Mouse (Mus musculus) spleen, adult 10 weeks (tissue): ENCODE data around the gene Gabpb2. TPM values are rescaled to one million over a fixed set of nuclear protein-coding genes. Genes with fewer than 3 reads are reported as not detected.

Experiments used
- polyA plus RNA-seq: library from polyadenylated mRNA; stranded (reverse); fragments of 350-450 nt; fragmentation: Illumina TruSeq; extraction: RNeasy Lipid Tissue Mini Kit (QIAGEN cat#74804); gene quantifications from one replicate; pipeline ENCODE4 v1.2.3, GENCODE M21; 2015; ENCODE audit warnings: low replicate concordance; ENCODE audit not compliant: insufficient read depth

The Gabpb2 gene
- 109 TPM for polyA plus RNA-seq

GRCm38 (mm10) chr3:95217255-95218134 is at the start of gene Gabpb2:
TSS of gene Gabpb2 (minus strand) at chr3:95217916.

GRCm38 (mm10) chr3:95250783-95251424 is 33.2 kb upstream of the Gabpb2 start, which contains the start of gene Bnipl:
TSS of gene Bnipl (minus strand) at chr3:95251193.

GRCm38 (mm10) chr3:95241498-95241897 is 23.8 kb upstream of the Gabpb2 start, which contains the start of gene Gm128:
TSS of gene Gm128 (minus strand) at chr3:95241598.

GRCm38 (mm10) chr3:95231298-95232221 is 13.8 kb upstream of the Gabpb2 start, which contains the start of gene Mllt11:
TSS of gene Mllt11 (minus strand) at chr3:95232171.

GRCm38 (mm10) chr3:95228148-95228893 is 10.6 kb upstream of the Gabpb2 start, which contains the start of gene Cdc42se1:
TSS of gene Cdc42se1 (plus strand) at chr3:95228732.

GRCm38 (mm10) chr3:95159987-95160963 is 57.4 kb downstream of the Gabpb2 start, which contains the start of gene Sema6c:
TSS of gene Sema6c (plus strand) at chr3:95160457.

GRCm38 (mm10) chr3:95141952-95142616 is 75.6 kb downstream of the Gabpb2 start, which contains the start of gene Tnfaip8l2:
TSS of gene Tnfaip8l2 (minus strand) at chr3:95142360.

GRCm38 (mm10) chr3:95133680-95134101 is 84.0 kb downstream of the Gabpb2 start, which contains the start of the genes Scnm1 and Lysmd1:
TSS of gene Scnm1 (minus strand) at chr3:95134011.
TSS of gene Lysmd1 (plus strand) at chr3:95134088.

Other genes starting within 250 kb of the Gabpb2 start
- gene Pi4kb, start 243.2 kb downstream of the Gabpb2 start, polyA plus RNA-seq, result 62.1 TPM
- 19.5 TPM for gene Zfp687, start 202.5 kb downstream of the Gabpb2 start, polyA plus RNA-seq
- 88.5 TPM for gene Psmd4, start 175.3 kb downstream of the Gabpb2 start, polyA plus RNA-seq
- gene Pip5k1a, start 111.0 kb downstream of the Gabpb2 start, polyA plus RNA-seq, result 20.2 TPM
- 33.3 TPM for gene Vps72, start 106.9 kb downstream of the Gabpb2 start, polyA plus RNA-seq
- gene Tmod4, start 93.4 kb downstream of the Gabpb2 start, polyA plus RNA-seq, result 3.3 TPM
- gene Scnm1, start 83.9 kb downstream of the Gabpb2 start, polyA plus RNA-seq, result 81.2 TPM
- gene Lysmd1, start 83.8 kb downstream of the Gabpb2 start, polyA plus RNA-seq, result 10.1 TPM
- 32.9 TPM for gene Tnfaip8l2, start 75.6 kb downstream of the Gabpb2 start, polyA plus RNA-seq
- gene Sema6c, start 57.5 kb downstream of the Gabpb2 start, polyA plus RNA-seq, result 0.69 TPM
- gene Cdc42se1, start 10.8 kb upstream of the Gabpb2 start, polyA plus RNA-seq, result 160 TPM
- 24.0 TPM for gene Mllt11, start 14.3 kb upstream of the Gabpb2 start, polyA plus RNA-seq
- not detected for gene Gm128, start 23.7 kb upstream of the Gabpb2 start, polyA plus RNA-seq
- gene Bnipl, start 33.3 kb upstream of the Gabpb2 start, polyA plus RNA-seq, result not detected
- gene Mindy1, start 63.4 kb upstream of the Gabpb2 start, polyA plus RNA-seq, result 37.6 TPM
- gene Prune1, start 64.2 kb upstream of the Gabpb2 start, polyA plus RNA-seq, result 13.4 TPM
- 6.3 TPM for gene Anxa9, start 89.3 kb upstream of the Gabpb2 start, polyA plus RNA-seq
- 215 TPM for gene Cers2, start 96.9 kb upstream of the Gabpb2 start, polyA plus RNA-seq
- 47.4 TPM for gene Setdb1, start 139.3 kb upstream of the Gabpb2 start, polyA plus RNA-seq
- not detected for gene 4930558C23Rik, start 184.9 kb upstream of the Gabpb2 start, polyA plus RNA-seq
- gene Arnt, start 216.5 kb upstream of the Gabpb2 start, polyA plus RNA-seq, result 57.5 TPM